Mouse (Mus musculus) embryonic facial prominence, embryonic 13.5 days (tissue): Measurements from ENCODE around the gene C1qtnf3. TPM values are rescaled to one million over a fixed set of nuclear protein-coding genes. Genes with fewer than 3 reads are reported as not detected.
A peak's percentile ranks its signal among the peaks of the same experiment; 100 is the strongest.

ENCODE experiments used
- ATAC-seq: fragments of 200-750 bp; cut with Nextera tagmentation; 2 replicates; pipeline ENCODE4 v1.8.0; 2017; ENCODE audit warnings: low read depth; ENCODE audit not compliant: insufficient number of reproducible peaks, insufficient read depth, low FRiP score, low TSS enrichment
- H3K27ac ChIP-seq: fragments of 300-500 bp; sonication (generic); 2 replicates; pipeline ENCODE4 v1.5.1; 2015; ENCODE audit warnings: moderate library complexity, mild to moderate bottlenecking, inconsistent platforms
- H3K27me3 ChIP-seq: fragments of 300-500 bp; sonication (generic); 2 replicates; pipeline ENCODE4 v1.6.1; 2015; ENCODE audit warnings: mild to moderate bottlenecking, inconsistent platforms
- H3K36me3 ChIP-seq: fragments of 300-500 bp; sonication (generic); 2 replicates; pipeline ENCODE4 v1.6.1; 2015; ENCODE audit warnings: mild to moderate bottlenecking, inconsistent platforms
- H3K4me1 ChIP-seq: fragments of 300-500 bp; sonication (generic); 2 replicates; pipeline ENCODE4 v1.6.1; 2015; ENCODE audit warnings: inconsistent platforms
- H3K4me2 ChIP-seq: fragments of 300-500 bp; sonication (generic); 2 replicates; pipeline ENCODE4 v1.6.1; 2015; ENCODE audit warnings: moderate library complexity, mild to moderate bottlenecking, inconsistent platforms
- H3K4me3 ChIP-seq: fragments of 300-500 bp; sonication (generic); 2 replicates; pipeline ENCODE4 v1.5.1; 2015; ENCODE audit warnings: mild to moderate bottlenecking, inconsistent platforms
- H3K9ac ChIP-seq: fragments of 300-500 bp; sonication (generic); 2 replicates; pipeline ENCODE4 v1.6.1; 2015; ENCODE audit warnings: mild to moderate bottlenecking, inconsistent platforms
- H3K9me3 ChIP-seq: fragments of 300-500 bp; sonication (generic); 2 replicates; pipeline ENCODE4 v1.6.1; 2016; ENCODE audit warnings: inconsistent platforms
- WGBS: fragments of 180-500 bp; shearing (Covaris S2); methylation state at CpG from one replicate; pipeline ENCODE4 v1.1.7; 2015; ENCODE audit warnings: mixed read lengths; 5-methylcytosine and 5-hydroxymethylcytosine counted together
- polyA plus RNA-seq: library from polyadenylated mRNA; unstranded; fragments of >200 nt; fragmentation: Nextera tagmentation; extraction: Ambion mirVana; gene quantifications from 2 replicates; pipeline ENCODE4 v1.2.1, GENCODE M21; 2015

C1qtnf3 gene
- polyA plus RNA-seq, 1 experiment from 2014 or later = 4.2 TPM

DNA sequence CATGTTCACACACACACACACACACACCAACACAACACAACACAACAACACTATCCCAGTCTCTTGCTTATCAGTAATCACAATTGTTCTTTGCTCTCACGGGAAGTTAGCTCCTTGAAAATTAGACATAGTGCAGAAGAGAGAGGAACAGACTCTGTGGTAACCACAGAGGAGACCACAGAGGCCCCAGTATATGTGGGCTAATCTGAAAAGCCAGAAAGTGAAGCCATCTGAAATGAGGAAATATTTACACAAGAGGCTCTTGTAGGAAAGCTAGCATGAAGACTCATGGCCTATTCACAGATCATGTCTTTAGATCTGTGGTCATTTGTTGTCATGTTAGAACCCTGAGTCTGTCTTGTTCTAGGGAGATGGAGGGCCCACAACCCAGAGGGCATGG, 18.2 kb upstream of the C1qtnf3 start:
- Histone ChIP-seq H3K4me2 (no peak overlapping the region), H3K27me3 (no peaks in the 10 kb centered on the region), H3K27ac (no peak overlapping the region), H3K4me1 (no peaks in the 10 kb centered on the region), H3K4me3 (no peak overlapping the region), H3K9ac (no peak overlapping the region), H3K9me3 (no peaks in the 10 kb centered on the region), H3K36me3 (no peaks in the 10 kb centered on the region)
- 62% methylated on average over 1 of the region's 1 CpGs for WGBS
- ATAC-seq = no peak

DNA sequence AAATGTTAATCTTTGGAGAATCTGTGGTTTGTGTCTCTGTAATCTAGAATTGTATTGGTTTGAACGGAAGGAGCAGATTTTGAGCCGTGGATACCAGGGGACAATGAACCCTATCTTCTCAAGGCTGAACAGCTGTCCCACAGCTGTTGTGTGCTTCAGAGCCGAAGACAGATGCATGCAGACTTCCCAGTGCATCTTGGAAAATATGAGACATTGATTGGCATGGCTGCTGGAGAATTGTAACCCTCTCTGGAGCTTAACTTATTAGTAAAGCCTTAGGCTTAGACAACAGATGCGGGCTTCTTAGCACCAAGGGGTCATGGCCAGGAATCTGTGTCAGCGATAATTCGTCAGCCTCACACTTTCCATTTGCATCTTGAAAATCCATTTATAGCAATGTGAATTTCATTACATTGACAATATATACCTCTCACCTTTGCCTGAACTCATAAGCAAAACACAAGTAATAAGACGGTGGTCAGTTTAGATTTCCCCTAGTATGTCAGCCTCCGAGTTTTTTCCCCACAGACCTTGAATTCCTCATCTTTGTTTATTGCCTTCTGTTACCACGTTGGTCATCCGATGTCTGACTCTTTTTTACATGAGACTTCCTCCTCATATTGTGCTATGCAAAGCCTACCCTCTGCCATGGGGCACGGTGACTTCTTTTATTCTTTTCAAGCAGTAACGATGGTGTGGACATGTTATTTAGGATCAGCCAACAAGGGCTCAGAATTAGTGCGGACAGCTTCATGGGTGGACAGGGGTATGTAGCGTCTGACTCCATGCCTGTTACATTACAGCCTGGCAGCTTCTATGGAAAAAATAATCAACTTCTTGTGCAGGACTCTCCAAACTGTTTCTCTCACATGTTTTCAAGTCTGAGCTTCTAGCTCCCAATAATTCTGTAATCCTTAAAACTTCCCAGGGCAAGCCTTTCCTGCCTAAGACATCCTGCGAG, 11.7 kb upstream of the C1qtnf3 start:
- 61% methylated on average over 15 of the region's 15 CpGs for WGBS
- H3K9ac ChIP-seq = no peak overlapping the region

GRCm38 (mm10) chr15:10941901-10942300, 10.2 kb upstream of the C1qtnf3 start:
- no peak overlapping the region for H3K27ac ChIP-seq
- H3K36me3 ChIP-seq = no peaks in the 10 kb centered on the region
- 0 out of 2 replicates have a peak, but pooled peaks cover 6% of the 10 kb centered on the region for H3K4me1 ChIP-seq
- no peak overlapping the region for H3K4me2 ChIP-seq
- ATAC-seq = no peak
- no peak overlapping the region for H3K9ac ChIP-seq
- 64% methylated on average over 6 of the region's 6 CpGs for WGBS
- H3K27me3 ChIP-seq = no peaks in the 10 kb centered on the region
- H3K9me3 ChIP-seq = no peaks in the 10 kb centered on the region
- no peak overlapping the region for H3K4me3 ChIP-seq

More for the DNA sequence above, 11.7 kb upstream of the C1qtnf3 start:
- H3K4me3 ChIP-seq = no peak overlapping the region
- no peak overlapping the region for H3K4me2 ChIP-seq
- H3K27ac ChIP-seq = no peak overlapping the region
- no peaks in the 10 kb centered on the region for H3K9me3 ChIP-seq
- ATAC-seq = no peak
- no peaks in the 10 kb centered on the region for H3K36me3 ChIP-seq
- H3K4me1 ChIP-seq = 0 out of 2 replicates have a peak, but pooled peaks cover 6% of the 10 kb centered on the region
- H3K27me3 ChIP-seq = no peaks in the 10 kb centered on the region

GRCm38 (mm10) chr15:10947852-10948251, 4.3 kb upstream of the C1qtnf3 start:
- H3K4me1 ChIP-seq = peaks cover 12% of the 10 kb centered on the region
- 83% methylated on average over 1 of the region's 1 CpGs for WGBS

GRCm38 (mm10) chr15:10952760-10953305, 701 bp downstream of the C1qtnf3 start:
- Histone ChIP-seq H3K4me2 (no peak overlapping the region), H3K4me3 (no peak overlapping the region)
- no peak for ATAC-seq

More at GRCm38 (mm10) chr15:10947852-10948251, 4.3 kb upstream of the C1qtnf3 start:
- H3K4me3 ChIP-seq = no peak overlapping the region
- peaks cover 7% of the 10 kb centered on the region; the same call in 1 of the 2 replicates for H3K27me3 ChIP-seq
- H3K9me3 ChIP-seq = no peaks in the 10 kb centered on the region
- H3K36me3 ChIP-seq = no peaks in the 10 kb centered on the region
- H3K4me2 ChIP-seq = no peak overlapping the region
- H3K27ac ChIP-seq = no peak overlapping the region
- no peak for ATAC-seq
- no peak overlapping the region for H3K9ac ChIP-seq

GRCm38 (mm10) chr15:10953465-10953864, 1.3 kb downstream of the C1qtnf3 start:
- WGBS = 40% methylated on average over 1 of the region's 1 CpGs
- Histone ChIP-seq H3K4me1 (peaks cover 20% of the 10 kb centered on the region), H3K9ac (no peak overlapping the region), H3K36me3 (no peaks in the 10 kb centered on the region), H3K27me3 (peaks cover 7% of the 10 kb centered on the region; the same call in 1 of the 2 replicates), H3K9me3 (no peaks in the 10 kb centered on the region), H3K27ac (0 out of 2 replicates have a peak overlapping the region, but pooled peaks have one; percentile 28), H3K4me2 (no peak overlapping the region), H3K4me3 (no peak overlapping the region)
- no peak for ATAC-seq

More at GRCm38 (mm10) chr15:10952760-10953305, 701 bp downstream of the C1qtnf3 start:
- peaks cover 20% of the 10 kb centered on the region for H3K4me1 ChIP-seq
- H3K36me3 ChIP-seq = no peaks in the 10 kb centered on the region
- H3K27me3 ChIP-seq = peaks cover 7% of the 10 kb centered on the region; the same call in 1 of the 2 replicates
- WGBS = 59% methylated on average over 4 of the region's 4 CpGs
- H3K9ac ChIP-seq = no peak overlapping the region
- peak overlapping the region; percentile 52 for H3K27ac ChIP-seq
- no peaks in the 10 kb centered on the region for H3K9me3 ChIP-seq

- H3K36me3 ChIP-seq = no peaks in the 10 kb centered on the region
- H3K9ac ChIP-seq = no peak overlapping the region
- H3K9me3 ChIP-seq = no peaks in the 10 kb centered on the region
- peaks cover 7% of the 10 kb centered on the region; the same call in 1 of the 2 replicates for H3K27me3 ChIP-seq
- 88% methylated on average over 6 of the region's 6 CpGs for WGBS
- no peak overlapping the region for H3K27ac ChIP-seq
- no peak overlapping the region for H3K4me2 ChIP-seq
- H3K4me1 ChIP-seq = peaks cover 20% of the 10 kb centered on the region
- no peak overlapping the region for H3K4me3 ChIP-seq
- no peak for ATAC-seq
Measured at GRCm38 (mm10) chr15:10954381-10955016, 2.4 kb downstream of the C1qtnf3 start.

GRCm38 (mm10) chr15:10955156-10955555, 3.0 kb downstream of the C1qtnf3 start:
- Histone ChIP-seq H3K4me3 (no peak overlapping the region), H3K9ac (no peak overlapping the region), H3K4me2 (no peak overlapping the region), H3K27me3 (peaks cover 7% of the 10 kb centered on the region; the same call in 1 of the 2 replicates), H3K4me1 (peaks cover 20% of the 10 kb centered on the region), H3K36me3 (no peaks in the 10 kb centered on the region), H3K9me3 (no peaks in the 10 kb centered on the region), H3K27ac (no peak overlapping the region)
- 67% methylated on average over 5 of the region's 5 CpGs for WGBS
- no peak for ATAC-seq

GRCm38 (mm10) chr15:10956706-10957105, 4.6 kb downstream of the C1qtnf3 start:
- H3K9me3 ChIP-seq = no peaks in the 10 kb centered on the region
- no peak overlapping the region for H3K4me3 ChIP-seq
- no peak overlapping the region for H3K4me2 ChIP-seq
- 67% methylated on average over 3 of the region's 3 CpGs for WGBS
- ATAC-seq = no peak
- no peak overlapping the region for H3K9ac ChIP-seq
- no peaks in the 10 kb centered on the region for H3K27me3 ChIP-seq
- H3K4me1 ChIP-seq = peaks cover 19% of the 10 kb centered on the region
- H3K36me3 ChIP-seq = no peaks in the 10 kb centered on the region
- no peak overlapping the region for H3K27ac ChIP-seq

- no peak for ATAC-seq
- no peak overlapping the region for H3K4me3 ChIP-seq
- WGBS = 76% methylated on average over 15 of the region's 15 CpGs
Measured at GRCm38 (mm10) chr15:10959277-10960026, 7.3 kb downstream of the C1qtnf3 start.

DNA sequence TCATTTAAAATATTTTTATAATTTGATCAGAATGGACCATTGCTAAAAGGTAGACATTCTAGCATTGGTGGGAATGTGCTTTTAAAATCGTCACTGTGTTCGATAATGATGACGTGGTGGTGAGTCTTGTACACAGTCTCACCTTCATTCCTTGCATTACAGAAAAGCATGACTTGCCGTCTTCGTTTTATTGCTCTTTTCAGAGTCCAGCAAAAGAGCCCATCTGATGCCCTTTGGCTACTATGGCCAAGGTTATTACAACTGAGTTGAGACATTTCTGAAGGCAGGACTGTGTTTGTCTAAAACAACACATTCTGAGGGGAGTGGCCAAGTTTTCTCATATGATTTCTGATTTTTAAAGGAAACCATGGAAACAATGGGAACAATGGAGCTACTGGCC, 8.1 kb downstream of the C1qtnf3 start:
- no peaks in the 10 kb centered on the region for H3K9me3 ChIP-seq

More at GRCm38 (mm10) chr15:10959277-10960026, 7.3 kb downstream of the C1qtnf3 start:
- no peak overlapping the region for H3K9ac ChIP-seq
- H3K4me1 ChIP-seq = no peaks in the 10 kb centered on the region
- no peaks in the 10 kb centered on the region for H3K36me3 ChIP-seq
- H3K27me3 ChIP-seq = no peaks in the 10 kb centered on the region
- no peaks in the 10 kb centered on the region for H3K9me3 ChIP-seq
- H3K27ac ChIP-seq = no peak overlapping the region
- H3K4me2 ChIP-seq = no peak overlapping the region

More for the DNA sequence above, 8.1 kb downstream of the C1qtnf3 start:
- Histone ChIP-seq H3K36me3 (no peaks in the 10 kb centered on the region), H3K27ac (no peak overlapping the region), H3K27me3 (no peaks in the 10 kb centered on the region), H3K4me3 (no peak overlapping the region), H3K4me2 (no peak overlapping the region), H3K9ac (no peak overlapping the region), H3K4me1 (no peaks in the 10 kb centered on the region)
- WGBS = 92% methylated on average over 5 of the region's 5 CpGs
- ATAC-seq = no peak
